28 mouse cellular contexts compared by ENCODE assay signal in genomic region chr13:83266591-83266990, GRCm38 (mm10).
"Had no signal": no experiment of that assay in that cellular context is flagged by ENCODE, and none has a peak within 500 bp of the region (broad histone marks: within the 10 kb centered on the region; RNA-seq: fewer than 3 reads in every experiment).

No protein-coding gene starts in this region.

- H3K9ac ChIP-seq: embryonic facial prominence, embryonic 12.5 days; embryonic facial prominence, embryonic 13.5 days; embryonic facial prominence, embryonic 15.5 days; forebrain, embryonic 12.5 days; forebrain, embryonic 13.5 days; forebrain, embryonic 15.5 days; forebrain, postnatal 0 days had no signal

- DNase-seq: cerebellum, adult 18-20 months; cerebellum, adult 2 months; cerebellum, adult 8-10 months; cerebellum, adult 9-10 months; cerebellum, adult 9-11 months; cerebellum, postnatal 10 days; cerebellum, postnatal 14 days; cerebellum, postnatal 25 days; cerebellum, postnatal 36 days; forebrain, postnatal 0 days; gastrocnemius, adult 2 months; gastrocnemius, postnatal 10 days; gastrocnemius, postnatal 14 days; gastrocnemius, postnatal 25 days; gastrocnemius, postnatal 36 days; heart, adult 11 months; heart, adult 18-20 months; heart, adult 2 months had no signal

- H3K4me2 ChIP-seq: embryonic facial prominence, embryonic 12.5 days; embryonic facial prominence, embryonic 13.5 days; embryonic facial prominence, embryonic 15.5 days; forebrain, embryonic 12.5 days; forebrain, embryonic 13.5 days; forebrain, embryonic 15.5 days had no signal

- H3K27me3 ChIP-seq: embryonic facial prominence, embryonic 12.5 days; embryonic facial prominence, embryonic 13.5 days; embryonic facial prominence, embryonic 15.5 days; forebrain, embryonic 12.5 days; forebrain, embryonic 13.5 days; forebrain, embryonic 15.5 days had no signal

- H3K4me1 ChIP-seq: embryonic facial prominence, embryonic 12.5 days; embryonic facial prominence, embryonic 13.5 days; embryonic facial prominence, embryonic 15.5 days; forebrain, embryonic 10.5 days; forebrain, embryonic 12.5 days; forebrain, embryonic 13.5 days; forebrain, embryonic 15.5 days had no signal

- H3K27ac ChIP-seq: embryonic facial prominence, embryonic 12.5 days; embryonic facial prominence, embryonic 13.5 days; embryonic facial prominence, embryonic 15.5 days; forebrain, embryonic 10.5 days; forebrain, embryonic 12.5 days; forebrain, embryonic 13.5 days; forebrain, embryonic 15.5 days; gastrocnemius, adult 2 months; heart, adult 2 months had no signal

- H3K36me3 ChIP-seq: embryonic facial prominence, embryonic 12.5 days; embryonic facial prominence, embryonic 13.5 days; embryonic facial prominence, embryonic 15.5 days; forebrain, embryonic 10.5 days; forebrain, embryonic 12.5 days; forebrain, embryonic 15.5 days had no signal

- H3K4me3 ChIP-seq: embryonic facial prominence, embryonic 12.5 days; embryonic facial prominence, embryonic 13.5 days; embryonic facial prominence, embryonic 15.5 days; erythroblast, embryonic 14.5 days; forebrain, embryonic 10.5 days; forebrain, embryonic 12.5 days; forebrain, embryonic 13.5 days; forebrain, embryonic 15.5 days; gastrocnemius, adult 2 months; heart, adult 2 months had no signal

- H3K9me3 ChIP-seq: embryonic facial prominence, embryonic 12.5 days; embryonic facial prominence, embryonic 13.5 days; embryonic facial prominence, embryonic 15.5 days; forebrain, embryonic 10.5 days; forebrain, embryonic 12.5 days; forebrain, embryonic 13.5 days; forebrain, embryonic 15.5 days had no signal

- ATAC-seq: forebrain, embryonic 13.5 days; forebrain, embryonic 14.5 days; forebrain, embryonic 15.5 days; forebrain, embryonic 16.5 days; forebrain, postnatal 0 days had no signal
